Mouse (Mus musculus) A20 (cell line): ENCODE results near the gene Napa.

Source experiments
- DNase-seq: peaks from one replicate; pipeline ENCODE4 v3.0.0-alpha.2; 2011; ENCODE audit warnings: low read depth, low spot score

Napa gene

GRCm38 (mm10) chr7:16094592-16094991, 3.7 kb upstream of the Napa start:
- DNase-seq = no peak

- DNase-seq = no peak
Measured at GRCm38 (mm10) chr7:16099901-16100300, 1.6 kb downstream of the Napa start.

DNA sequence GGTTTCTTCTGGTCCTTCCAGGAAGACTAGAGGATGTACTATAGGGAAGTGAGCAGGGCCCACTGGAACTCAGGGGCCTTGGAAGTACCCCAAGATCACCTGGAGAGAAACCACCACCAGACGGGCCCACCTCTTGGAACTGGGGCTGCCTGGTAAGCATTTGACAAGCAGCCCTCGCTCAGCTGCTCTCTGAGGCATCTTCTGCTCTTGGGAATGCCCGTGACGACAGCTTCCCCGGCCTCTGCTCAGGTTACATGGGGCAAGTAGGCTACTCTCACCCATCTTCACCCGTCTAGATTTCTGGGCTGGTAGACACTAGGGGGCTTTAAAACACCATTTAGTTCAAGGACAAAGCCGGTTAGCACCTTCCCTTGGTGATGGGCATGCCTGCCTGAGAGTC, 2.8 kb downstream of the Napa start:
- DNase-seq = no peak

DNA sequence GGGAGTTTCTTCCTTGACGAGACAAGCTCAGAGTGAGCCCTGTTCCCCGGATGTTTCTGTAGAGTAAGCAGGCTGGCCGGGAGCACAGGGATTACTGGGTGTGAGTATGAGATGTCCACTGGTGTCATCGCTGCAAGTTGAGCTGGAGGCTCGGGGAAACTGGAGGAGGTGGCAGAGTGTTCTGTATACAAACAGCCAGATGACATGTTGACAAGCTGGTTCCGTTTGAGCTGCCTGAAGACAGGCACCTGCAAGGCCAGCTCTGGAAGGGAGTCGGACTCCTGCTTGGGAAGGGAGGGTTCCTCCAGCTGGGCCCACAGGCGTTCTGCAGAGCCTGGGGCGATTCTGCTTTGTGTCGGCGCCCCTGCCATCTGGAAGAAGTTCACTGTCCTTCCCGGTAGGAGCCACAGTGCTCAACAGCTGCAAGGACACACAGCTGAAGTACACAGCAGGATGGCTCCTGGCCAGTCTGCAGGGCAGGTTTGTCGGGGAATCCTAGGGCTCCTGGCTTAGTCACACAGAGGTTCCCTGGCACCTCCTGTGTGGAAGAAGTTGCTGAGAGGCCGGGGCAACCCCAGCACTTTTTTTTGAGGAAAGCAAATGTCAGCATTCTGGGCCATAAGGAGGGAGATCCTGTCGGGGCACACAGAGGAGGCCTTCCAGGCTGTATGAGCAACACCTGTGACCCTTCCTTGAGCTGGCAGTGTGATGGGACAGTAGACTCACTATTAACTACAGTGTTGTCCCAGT, 3.6 kb downstream of the Napa start:
- DNase-seq = no peak

- DNase-seq = no peak
Measured at GRCm38 (mm10) chr7:16102686-16103226, 4.5 kb downstream of the Napa start.

DNA sequence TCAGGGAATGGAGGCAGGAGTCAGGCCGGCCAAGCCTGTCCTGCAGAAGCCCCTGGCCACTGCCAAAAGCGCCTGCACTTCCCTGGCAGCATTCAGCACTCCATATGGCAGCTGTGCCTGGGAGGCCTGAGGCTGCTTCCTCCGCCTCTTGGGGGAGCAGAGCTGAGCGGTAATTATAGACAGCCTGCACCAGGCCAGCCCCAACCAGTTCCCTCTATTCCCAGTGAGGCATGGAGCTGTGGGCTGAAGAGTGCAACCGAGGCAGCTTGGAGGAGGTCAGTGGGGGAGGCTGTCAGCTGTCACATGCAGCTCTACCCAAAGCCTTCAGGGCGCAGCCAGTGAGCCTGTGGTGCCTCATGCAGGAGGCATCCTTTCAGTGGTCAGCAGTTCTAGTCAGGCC, 5.5 kb downstream of the Napa start:
- no peak for DNase-seq

DNA sequence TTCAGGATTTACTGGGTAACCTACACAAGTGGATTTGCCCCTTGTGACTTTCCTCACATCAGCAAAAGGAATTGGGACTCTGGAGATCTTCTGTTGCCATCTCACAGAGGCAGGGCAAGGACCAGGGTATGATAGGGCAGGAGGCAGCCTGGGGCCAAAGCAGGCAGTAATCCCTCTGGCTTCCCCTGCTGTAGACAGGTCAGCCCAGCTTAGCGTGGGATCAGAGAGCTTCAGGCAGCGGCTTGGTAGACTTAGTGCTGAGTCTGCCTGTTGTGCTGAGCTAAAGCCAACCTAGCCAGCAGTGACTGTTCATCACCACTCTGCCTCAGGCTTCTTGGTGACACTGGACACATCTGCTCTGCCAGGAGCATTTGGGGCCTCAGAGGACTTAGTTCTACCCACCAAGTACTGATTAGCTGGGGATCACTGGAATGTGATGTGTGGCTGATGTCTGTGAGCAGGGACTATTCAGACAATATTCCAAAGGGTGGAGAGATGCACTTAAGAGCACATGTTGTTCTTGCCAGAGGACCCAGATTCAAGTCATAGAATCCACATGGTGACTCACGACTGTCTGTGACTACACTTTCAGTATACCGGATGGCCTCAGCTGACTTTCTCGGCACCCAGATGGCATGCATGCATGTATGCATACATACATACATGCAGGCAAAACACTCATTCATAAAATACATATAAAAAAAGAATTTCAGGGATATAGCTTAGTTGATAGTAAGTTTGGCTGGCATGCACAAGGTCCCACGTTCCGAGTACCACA, 6.5 kb downstream of the Napa start:
- no peak for DNase-seq

GRCm38 (mm10) chr7:16108886-16109542, 10.8 kb downstream of the Napa start:
- DNase-seq = no peak

DNA sequence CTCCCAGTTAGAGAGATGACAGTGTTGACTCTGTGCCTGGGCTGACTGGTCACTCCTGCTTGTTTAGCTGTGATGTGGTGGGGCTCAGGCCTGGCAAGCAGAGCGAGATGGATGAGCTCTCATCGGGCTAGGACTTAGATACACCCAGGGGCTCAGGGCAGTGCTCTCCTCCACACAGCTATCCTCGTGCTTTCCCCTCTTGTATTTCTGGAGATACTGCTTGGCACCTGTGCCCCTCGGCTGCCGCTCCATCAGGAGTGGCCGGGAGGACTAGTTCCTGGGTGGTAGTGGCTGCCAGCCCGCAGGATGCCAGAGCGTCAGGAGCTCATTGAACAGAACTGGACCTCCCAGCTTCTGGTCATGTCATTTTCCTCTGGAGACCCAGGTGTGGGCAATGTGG, 11.9 kb downstream of the Napa start:
- DNase-seq = no peak

DNA sequence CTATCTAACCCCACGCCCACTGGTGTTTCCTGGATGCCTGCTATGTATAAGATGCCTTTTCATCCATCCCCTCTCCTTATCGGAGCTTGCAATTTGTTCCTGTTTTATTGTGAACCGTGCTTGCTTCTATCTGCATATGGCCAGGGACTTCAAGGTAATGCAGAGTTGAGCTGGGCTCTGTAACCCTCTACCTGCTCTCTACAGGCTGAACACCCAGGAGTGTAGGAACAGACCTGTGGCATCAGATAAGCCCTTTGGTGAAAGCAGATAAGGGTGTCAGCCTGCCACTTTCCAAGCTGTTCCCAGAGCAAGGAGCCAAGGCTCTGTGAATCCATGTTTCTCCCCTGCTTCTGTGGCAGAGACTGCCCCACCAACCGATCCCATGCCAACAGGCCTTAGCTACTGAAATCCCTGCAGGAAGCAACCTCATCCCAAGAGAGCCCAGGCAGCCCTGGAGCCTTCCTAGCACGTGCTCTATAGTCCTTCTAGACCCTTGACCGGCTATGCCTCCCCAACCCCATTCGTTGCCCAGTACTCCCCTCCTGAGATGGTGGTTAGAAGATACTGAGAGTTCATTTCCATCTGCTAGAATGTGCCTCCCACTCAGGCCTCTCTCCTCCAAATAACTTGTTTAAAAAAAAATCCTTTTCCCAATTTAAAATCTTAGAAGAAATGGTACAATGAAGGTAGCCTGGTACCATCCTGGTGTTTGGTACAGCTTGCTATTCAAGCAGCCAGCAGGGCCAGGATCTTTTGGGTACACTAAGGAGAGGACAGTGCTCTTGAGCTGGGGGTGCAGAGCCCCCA, 13.2 kb downstream of the Napa start:
- no peak for DNase-seq

DNA sequence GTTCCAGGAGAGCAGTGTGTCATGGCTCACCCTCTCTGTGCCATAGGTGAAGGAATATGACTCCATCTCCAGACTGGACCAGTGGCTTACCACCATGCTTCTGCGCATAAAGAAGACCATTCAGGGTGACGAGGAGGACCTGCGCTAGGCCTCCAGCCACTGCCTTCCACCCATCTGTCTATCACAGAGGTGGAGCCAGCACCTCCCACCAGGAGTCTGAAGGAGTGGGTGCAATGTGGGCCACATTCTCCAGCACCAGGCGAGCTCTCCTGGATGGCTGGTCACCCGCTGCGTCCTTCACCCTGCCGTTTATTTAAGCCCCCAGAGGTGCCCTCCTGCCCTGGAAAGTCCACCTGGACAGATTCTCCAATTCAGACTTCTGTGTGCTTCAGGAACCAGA, 18.2 kb downstream of the Napa start:
- no peak for DNase-seq

DNA sequence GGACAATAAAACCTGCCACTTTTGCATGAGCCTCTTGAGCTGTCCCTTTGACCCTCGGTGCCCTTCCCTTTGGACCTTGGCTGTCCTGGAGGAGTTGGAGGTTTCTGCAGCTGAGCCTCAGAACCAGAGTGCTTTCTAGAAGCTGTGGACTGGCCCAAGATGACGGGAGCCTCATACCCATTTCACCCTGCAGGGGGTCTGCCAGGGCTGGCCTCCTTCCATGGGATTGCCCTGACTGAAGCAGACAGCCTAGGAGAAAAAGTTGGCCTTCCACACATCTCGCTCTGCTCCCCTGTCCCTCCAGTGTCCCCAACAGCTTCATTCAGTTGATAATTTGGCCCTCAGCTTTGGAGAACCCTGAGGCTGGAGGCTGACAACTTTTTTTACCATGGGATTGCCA, 18.8 kb downstream of the Napa start:
- no peak for DNase-seq

GRCm38 (mm10) chr7:16119569-16120261, 21.5 kb downstream of the Napa start, which contains the start of gene Kptn:
Kptn (plus strand) TSS chr7:16119895.
- DNase-seq = peak; percentile 96

DNA sequence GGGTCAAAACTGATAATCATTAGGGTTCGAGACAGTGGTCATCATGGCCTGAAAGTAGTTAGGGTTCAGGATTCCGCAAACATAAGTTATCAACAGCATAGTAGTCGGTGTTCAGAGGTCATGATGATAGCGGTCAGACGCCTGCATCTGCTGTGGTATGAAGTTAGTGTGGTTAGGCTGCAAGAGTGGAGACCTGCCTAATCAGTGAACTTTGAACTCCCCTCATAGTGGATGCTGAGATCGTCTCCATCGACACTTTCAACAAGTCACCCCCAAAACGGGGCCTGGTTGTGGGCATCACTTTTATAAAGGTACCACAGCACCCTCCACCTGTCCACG, 22.0 kb downstream of the Napa start:
- DNase-seq = no peak

GRCm38 (mm10) chr7:16125829-16126228, 27.6 kb downstream of the Napa start:
- DNase-seq = no peak

- DNase-seq = no peak
Measured at GRCm38 (mm10) chr7:16128344-16128743, 30.1 kb downstream of the Napa start.

- no peak for DNase-seq
Measured at GRCm38 (mm10) chr7:16128899-16129298, 30.6 kb downstream of the Napa start.

GRCm38 (mm10) chr7:16129421-16129845, 31.2 kb downstream of the Napa start, which contains the start of gene Slc8a2:
Slc8a2 (plus strand) TSS chr7:16129826.
- peak; percentile 69 for DNase-seq

- no peak for DNase-seq
Measured at GRCm38 (mm10) chr7:16129846-16130691, 31.8 kb downstream of the Napa start.
